8 mouse cellular contexts compared by ENCODE assay signal in the genomic region with DNA sequence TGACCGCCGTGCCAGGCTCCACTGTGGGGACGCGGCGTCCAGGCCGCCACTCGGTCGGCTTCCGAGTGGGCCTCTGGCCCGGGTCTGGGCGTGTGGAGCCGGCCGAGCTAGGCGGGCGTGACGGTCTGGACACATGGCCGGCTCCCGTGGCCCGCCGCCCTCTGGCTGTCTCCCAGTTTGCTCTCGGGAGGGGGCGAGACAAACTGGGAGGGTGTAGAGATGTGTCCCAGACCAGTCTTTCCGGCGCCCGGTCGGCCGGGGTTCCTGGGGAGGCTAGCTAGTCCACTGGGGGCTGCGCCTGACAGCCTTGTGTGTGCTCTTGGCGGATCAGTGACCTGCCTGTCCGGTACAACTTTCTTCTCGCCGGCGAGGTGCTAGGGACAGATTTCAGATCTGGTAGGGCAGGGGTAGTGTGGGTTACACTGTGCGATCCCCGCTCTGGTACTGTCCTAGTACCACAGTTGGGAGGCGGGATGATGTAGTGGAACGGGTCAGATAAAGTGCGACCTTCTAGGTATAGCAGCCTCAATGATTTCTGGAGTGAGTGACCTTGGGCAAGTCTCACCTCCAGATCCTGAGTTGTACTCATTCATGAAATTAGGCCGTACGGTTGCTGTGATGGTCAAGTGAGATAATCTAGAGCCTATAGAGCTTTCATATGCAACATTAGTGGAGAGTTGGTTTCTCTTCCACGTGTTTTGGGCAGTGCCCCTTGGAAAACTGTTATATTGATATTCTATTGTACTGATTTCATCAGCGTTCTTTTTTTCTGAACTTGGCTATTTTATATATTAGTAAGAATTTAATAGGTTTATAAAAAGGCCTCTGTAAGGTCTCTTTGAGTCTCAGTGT. TPM values are rescaled to one million over a fixed set of nuclear protein-coding genes. Genes with fewer than 3 reads are reported as not detected.
DNase-seq lines count a peak whose midpoint lies in the region; ATAC-seq and TF ChIP-seq lines count a peak whose summit lies in the region.

No protein-coding gene starts in this region.

- under 1% methylated on average over 42 of the region's 42 CpGs for WGBS in forebrain, embryonic 11.5 days
- under 1% methylated on average over 42 of the region's 42 CpGs for WGBS in heart, embryonic 15.5 days
- WGBS in liver, embryonic 14.5 days (ENCODE audit: insufficient replicate concordance), result under 1% methylated on average over 42 of the region's 42 CpGs

- H3K27ac ChIP-seq in forebrain, embryonic 11.5 days (ENCODE audit: low read depth, low read length), result peak overlapping the region; percentile 82
- peak overlapping the region; percentile 95 for H3K27ac ChIP-seq in heart, embryonic 15.5 days
- H3K27ac ChIP-seq in liver, embryonic 14.5 days, result peak overlapping the region; percentile 46

- peak; percentile 79 for ATAC-seq in forebrain, embryonic 11.5 days (replicated peaks; ENCODE audit: low FRiP score)
- ATAC-seq in heart, embryonic 15.5 days (replicated peaks; ENCODE audit: insufficient number of reproducible peaks, insufficient read depth, low FRiP score, low read depth), result peak; percentile 74
- peak; percentile 78 for ATAC-seq in liver, embryonic 14.5 days (ENCODE audit: insufficient read depth)

- H3K9me3 ChIP-seq in forebrain, embryonic 11.5 days (ENCODE audit: control insufficient read depth, low read length), result no peaks in the 10 kb centered on the region
- no peaks in the 10 kb centered on the region for H3K9me3 ChIP-seq in heart, embryonic 15.5 days (replicated peaks)
- H3K9me3 ChIP-seq in liver, embryonic 14.5 days (ENCODE audit: control insufficient read depth, low read length), result no peaks in the 10 kb centered on the region

- no peaks in the 10 kb centered on the region for H3K4me1 ChIP-seq in forebrain, embryonic 11.5 days (replicated peaks; ENCODE audit: control insufficient read depth, insufficient read depth, low read length)
- peaks cover 8% of the 10 kb centered on the region for H3K4me1 ChIP-seq in heart, embryonic 15.5 days (replicated peaks)
- peaks cover 4 to 11% of the 10 kb centered on the region in 2 experiments for H3K4me1 ChIP-seq in liver, embryonic 14.5 days (replicated peaks; ENCODE audit: control insufficient read depth in 2 of 2, insufficient read depth in 2 of 2, low read length in 1 of 2)

- no peaks in the 10 kb centered on the region for H3K27me3 ChIP-seq in forebrain, embryonic 11.5 days (ENCODE audit: control insufficient read depth, insufficient read depth, low read length)
- H3K27me3 ChIP-seq in heart, embryonic 15.5 days, result no peaks in the 10 kb centered on the region
- no peaks in the 10 kb centered on the region for H3K27me3 ChIP-seq in liver, embryonic 14.5 days (ENCODE audit: control insufficient read depth, insufficient read depth, low read length)

- no peaks in the 10 kb centered on the region; the same call in 1 of the 2 replicates for H3K36me3 ChIP-seq in forebrain, embryonic 11.5 days (ENCODE audit: control insufficient read depth, insufficient read depth, low read length)
- no peaks in the 10 kb centered on the region for H3K36me3 ChIP-seq in heart, embryonic 15.5 days
- no peaks in the 10 kb centered on the region; the same call in 1 of the 2 replicates for H3K36me3 ChIP-seq in liver, embryonic 14.5 days (replicated peaks; ENCODE audit: control insufficient read depth, insufficient read depth, low read depth)

- H3K4me2 ChIP-seq in forebrain, embryonic 11.5 days (ENCODE audit: low read depth, low read length, severe bottlenecking), result peak overlapping the region; percentile 67
- H3K4me2 ChIP-seq in heart, embryonic 15.5 days, result peak overlapping the region; percentile 80
- peak overlapping the region; percentile 95 for H3K4me2 ChIP-seq in liver, embryonic 14.5 days (ENCODE audit: low read depth)

- peak; percentile 37 for DNase-seq in CD4-positive, CD25-positive, alpha-beta regulatory T cell, adult 2 months (ENCODE audit: low read depth, low spot score)
- DNase-seq in adrenal gland, postnatal 4 days (ENCODE audit: low spot score in 2 of 2), result peak; percentile 22 to 38
- DNase-seq in forebrain, embryonic 11.5 days (ENCODE audit: low spot score), result peak; percentile 73
- DNase-seq in kidney, postnatal 10 days, result peak; percentile 80
- peak; percentile 26 to 41 (median 28) for DNase-seq in liver, embryonic 14.5 days (ENCODE audit: low read depth in 3 of 3, low spot score in 3 of 3)
- DNase-seq in natural killer cell, adult 2 months (ENCODE audit: low spot score in 2 of 2), result peak; percentile 14 to 17
- peak; percentile 69 for DNase-seq in testis, postnatal 14 days (ENCODE audit: low spot score)

- peak overlapping the region; percentile 97 for H3K9ac ChIP-seq in forebrain, embryonic 11.5 days (ENCODE audit: low read length)
- H3K9ac ChIP-seq in heart, embryonic 15.5 days, result peak overlapping the region; percentile 98
- H3K9ac ChIP-seq in liver, embryonic 14.5 days (replicated peaks), result peak overlapping the region; percentile 80

- no peak for TF ChIP-seq EP300 in liver, embryonic 14.5 days (IDR thresholded peaks at IDR 0.05; ENCODE audit: low read depth)

- no peak for TF ChIP-seq CTCF in liver, embryonic 14.5 days (IDR thresholded peaks at IDR 0.05; ENCODE audit: low read depth)

- H3K4me3 ChIP-seq in forebrain, embryonic 11.5 days (ENCODE audit: low read depth, low read length), result peak overlapping the region; percentile 98
- H3K4me3 ChIP-seq in heart, embryonic 15.5 days, result peak overlapping the region; percentile 95
- peak overlapping the region; percentile 81 to 95 for H3K4me3 ChIP-seq in liver, embryonic 14.5 days (ENCODE audit: insufficient read depth in 1 of 2, low read depth in 2 of 2, low read length in 2 of 2)

RNA-seq across cellular contexts. Expression of a gene that starts 0.8 kb away (rescaled TPM):
- 10 to 100 TPM; 70.4 to 73.8 TPM for total RNA-seq in adrenal gland, postnatal 4 days (2021)
- polyA plus RNA-seq in forebrain, embryonic 11.5 days (2014; fragmentation: Nextera tagmentation; extraction: Ambion mirVana), result 36.2 and 39.9 TPM in 2 replicates
- polyA plus RNA-seq in heart, embryonic 15.5 days (2015; fragmentation: Nextera tagmentation; extraction: Ambion mirVana), result 34.3 and 35.3 TPM in 2 replicates
- polyA plus RNA-seq in liver, embryonic 14.5 days (2012; rRNA removed), result 13.6 and 22.2 TPM in 2 replicates
- 9.1 and 10.2 TPM in 2 replicates for polyA plus RNA-seq in liver, embryonic 14.5 days (2014; fragmentation: Nextera tagmentation; extraction: Ambion mirVana)

RNA-seq across cellular contexts. Expression of a gene that starts 32.1 kb away (rescaled TPM):
- 10 to 100 TPM; 43.4 to 49.2 TPM for total RNA-seq in adrenal gland, postnatal 4 days (2021)
- 66.4 and 67.5 TPM in 2 replicates for polyA plus RNA-seq in forebrain, embryonic 11.5 days (2014; fragmentation: Nextera tagmentation; extraction: Ambion mirVana)
- polyA plus RNA-seq in heart, embryonic 15.5 days (2015; fragmentation: Nextera tagmentation; extraction: Ambion mirVana), result 44.1 and 44.6 TPM in 2 replicates
- 10.7 and 14.5 TPM in 2 replicates for polyA plus RNA-seq in liver, embryonic 14.5 days (2012; rRNA removed)
- 30.0 and 32.9 TPM in 2 replicates for polyA plus RNA-seq in liver, embryonic 14.5 days (2014; fragmentation: Nextera tagmentation; extraction: Ambion mirVana)

RNA-seq across cellular contexts. Expression of a gene that starts 42.2 kb away (rescaled TPM):
- 10 to 100 TPM; 17.4 to 17.8 TPM for total RNA-seq in adrenal gland, postnatal 4 days (2021)
- polyA plus RNA-seq in forebrain, embryonic 11.5 days (2014; fragmentation: Nextera tagmentation; extraction: Ambion mirVana), result 29.7 and 33.9 TPM in 2 replicates
- polyA plus RNA-seq in heart, embryonic 15.5 days (2015; fragmentation: Nextera tagmentation; extraction: Ambion mirVana), result 11.9 and 14.7 TPM in 2 replicates
- polyA plus RNA-seq in liver, embryonic 14.5 days (2012; rRNA removed), result 6.8 and 8.2 TPM in 2 replicates
- polyA plus RNA-seq in liver, embryonic 14.5 days (2014; fragmentation: Nextera tagmentation; extraction: Ambion mirVana), result 8.6 and 9.3 TPM in 2 replicates

RNA-seq across cellular contexts. Expression of a gene that starts 58.6 kb away (rescaled TPM):
- total RNA-seq in adrenal gland, postnatal 4 days (2021), result 100 to 1,000 TPM; 150 to 154 TPM
- 52.6 and 55.9 TPM in 2 replicates for polyA plus RNA-seq in forebrain, embryonic 11.5 days (2014; fragmentation: Nextera tagmentation; extraction: Ambion mirVana)
- 37.8 and 38.7 TPM in 2 replicates for polyA plus RNA-seq in heart, embryonic 15.5 days (2015; fragmentation: Nextera tagmentation; extraction: Ambion mirVana)
- 11.5 and 13.8 TPM in 2 replicates for polyA plus RNA-seq in liver, embryonic 14.5 days (2012; rRNA removed)
- polyA plus RNA-seq in liver, embryonic 14.5 days (2014; fragmentation: Nextera tagmentation; extraction: Ambion mirVana), result 6.9 and 8.9 TPM in 2 replicates

Comparison
In these comparisons a context has a peak if more than half of its experiments do, and no peak if none do; other contexts are left out.
1. Peak in every context shown above with its lines: DNase-seq, ATAC-seq, H3K4me3 ChIP-seq and H3K27ac ChIP-seq.
2. DNase-seq: peak in every context shown above with its lines; median percentile 80 in kidney, postnatal 10 days; 73 in forebrain, embryonic 11.5 days; 69 in testis, postnatal 14 days; 37 in CD4-positive, CD25-positive, alpha-beta regulatory T cell, adult 2 months; 30 in adrenal gland, postnatal 4 days; 28 in liver, embryonic 14.5 days; 16 in natural killer cell, adult 2 months.